Mouse (Mus musculus) liver, embryonic 14.5 days (tissue): ENCODE results near the gene Cep41. TPM values are rescaled to one million over a fixed set of nuclear protein-coding genes. Genes with fewer than 3 reads are reported as not detected.

Experiments
- ATAC-seq: fragments of 200-750 bp; cut with Nextera tagmentation; 2 replicates; pipeline ENCODE4 v1.8.0; 2017; ENCODE audit warnings: moderate number of reproducible peaks, mild to moderate bottlenecking, moderate library complexity; ENCODE audit not compliant: insufficient read depth
- DNase-seq, 3 experiments: peaks; one replicate each; pipeline ENCODE4 v3.0.0-alpha.2; 2012 to 2013; ENCODE audit warnings: low read depth in 3 of 3, low spot score in 3 of 3
- H3K27ac ChIP-seq: fragments of 300-500 bp; sonication (generic); 2 replicates; pipeline ENCODE4 v1.5.1; 2014; ENCODE audit warnings: moderate library complexity, mild to moderate bottlenecking, control low read depth, inconsistent platforms
- H3K27me3 ChIP-seq: fragments of 300-500 bp; sonication (generic); 2 replicates; pipeline ENCODE4 v1.6.1; 2014; ENCODE audit warnings: mild to moderate bottlenecking, low read length, moderate library complexity; ENCODE audit not compliant: control insufficient read depth, insufficient read depth
- H3K36me3 ChIP-seq: fragments of 300-500 bp; sonication (generic); replicated peaks from 2 replicates; pipeline ENCODE4 v1.6.1; 2014; ENCODE audit warnings: low read depth; ENCODE audit not compliant: control insufficient read depth, insufficient read depth
- H3K4me1 ChIP-seq, 2 experiments: fragments of 200-500 bp in 1 of 2; fragments of 300-500 bp in 1 of 2; sonication (generic) in 1 of 2; replicated peaks; 2 replicates each; pipeline ENCODE4 v1.6.1; 2012 to 2014; ENCODE audit warnings: antibody characterized with exemption in 1 of 2, inconsistent platforms in 1 of 2, low read length in 1 of 2; ENCODE audit not compliant: control insufficient read depth in 2 of 2, insufficient read depth in 2 of 2
- H3K4me2 ChIP-seq: fragments of 300-500 bp; sonication (generic); 2 replicates; pipeline ENCODE4 v1.6.1; 2014; ENCODE audit warnings: low read depth, mild to moderate bottlenecking, control low read depth, moderate library complexity
- H3K4me3 ChIP-seq, 2 experiments: fragments of 200-500 bp in 1 of 2; fragments of 300-500 bp in 1 of 2; sonication (generic) in 1 of 2; 2 replicates each; pipeline ENCODE4 v1.5.1; 2012 to 2014; ENCODE audit warnings: low read depth in 2 of 2, low read length in 2 of 2, mild to moderate bottlenecking in 2 of 2, control low read depth in 1 of 2, inconsistent platforms in 1 of 2, moderate library complexity in 1 of 2; ENCODE audit not compliant: insufficient read depth in 1 of 2
- H3K9ac ChIP-seq: fragments of 300-500 bp; sonication (generic); replicated peaks from 2 replicates; pipeline ENCODE4 v1.6.1; 2014; ENCODE audit warnings: mild to moderate bottlenecking, control low read depth, moderate library complexity
- H3K9me3 ChIP-seq: fragments of 300-500 bp; sonication (generic); 2 replicates; pipeline ENCODE4 v1.6.1; 2016; ENCODE audit warnings: low read length, mixed read lengths; ENCODE audit not compliant: control insufficient read depth
- CTCF ChIP-seq: IDR thresholded peaks from 2 replicates; pipeline ENCODE4 v1.5.1; 2016; ENCODE audit warnings: antibody characterized with exemption, low read depth, control low read depth
- EP300 ChIP-seq: IDR thresholded peaks from 2 replicates; pipeline ENCODE4 v1.6.1; 2016; ENCODE audit warnings: antibody characterized with exemption, low read depth
- WGBS: fragments of 180-500 bp; shearing (Covaris S2); extraction: QIAGEN DNeasy Blood & Tissue Kit; methylation state at CpG from one replicate; pipeline ENCODE4 v1.1.7; 2014; ENCODE audit not compliant: insufficient replicate concordance; 5-methylcytosine and 5-hydroxymethylcytosine counted together
- polyA plus RNA-seq, 2 experiments: library from polyadenylated mRNA; depleted of rRNA in 1 of 2; stranded (reverse) in 1 of 2; unstranded in 1 of 2; fragments of >200 nt; fragmentation: Nextera tagmentation in 1 of 2; extraction: Ambion mirVana in 1 of 2; gene quantifications; 2 replicates each; pipeline versions ENCODE4 v1.2.1 to v1.2.3; 2012 to 2014

The Cep41 gene
- polyA plus RNA-seq, 2 experiments = 3.6 to 4.0 TPM

GRCm38 (mm10) chr6:30710371-30711364 lies 17.1 kb upstream of the Cep41 start:
- H3K36me3 ChIP-seq = no peaks in the 10 kb centered on the region
- H3K4me2 ChIP-seq = no peak overlapping the region
- WGBS = 65% methylated on average over 25 of the region's 25 CpGs
- ATAC-seq (no peak), DNase-seq (no peak)
- H3K4me1 ChIP-seq = peaks cover 0 to 8% of the 10 kb centered on the region in 2 experiments; a peak in 2 of 4 replicates
- TF ChIP-seq CTCF (no peak), EP300 (no peak)
- no peaks in the 10 kb centered on the region for H3K27me3 ChIP-seq
- no peaks in the 10 kb centered on the region for H3K9me3 ChIP-seq
- no peak overlapping the region for H3K27ac ChIP-seq
- H3K4me3 ChIP-seq = no peak overlapping the region
- no peak overlapping the region for H3K9ac ChIP-seq

- Histone ChIP-seq H3K4me1 (peaks cover 0 to 8% of the 10 kb centered on the region in 2 experiments; a peak in 2 of 4 replicates), H3K4me2 (no peak overlapping the region), H3K9me3 (no peaks in the 10 kb centered on the region), H3K4me3 (no peak overlapping the region), H3K27ac (no peak overlapping the region), H3K36me3 (no peaks in the 10 kb centered on the region), H3K27me3 (no peaks in the 10 kb centered on the region), H3K9ac (no peak overlapping the region)
- DNase-seq = no peak
- TF ChIP-seq EP300 = no peak
- 65% methylated on average over 6 of the region's 6 CpGs for WGBS
- ATAC-seq = no peak
Measured at GRCm38 (mm10) chr6:30709115-30709514, 15.6 kb upstream of the Cep41 start.

GRCm38 (mm10) chr6:30703977-30704602 lies 10.5 kb upstream of the Cep41 start:
- Histone ChIP-seq H3K4me1 (peaks cover 0 to 7% of the 10 kb centered on the region in 2 experiments; a peak in 2 of 4 replicates), H3K27me3 (no peaks in the 10 kb centered on the region; the same call in 1 of the 2 replicates), H3K9me3 (no peaks in the 10 kb centered on the region), H3K9ac (no peak overlapping the region), H3K36me3 (no peaks in the 10 kb centered on the region), H3K4me3 (no peak overlapping the region), H3K27ac (no peak overlapping the region), H3K4me2 (no peak overlapping the region)
- WGBS = 63% methylated on average over 9 of the region's 9 CpGs
- TF ChIP-seq CTCF (no peak), EP300 (no peak)
- ATAC-seq = no peak
- DNase-seq = no peak

GRCm38 (mm10) chr6:30703476-30703875 lies 9.9 kb upstream of the Cep41 start:
- Histone ChIP-seq H3K4me1 (peaks cover 0 to 7% of the 10 kb centered on the region in 2 experiments; a peak in 2 of 4 replicates), H3K4me3 (no peak overlapping the region), H3K9me3 (no peaks in the 10 kb centered on the region), H3K36me3 (no peaks in the 10 kb centered on the region), H3K27me3 (no peaks in the 10 kb centered on the region; the same call in 1 of the 2 replicates), H3K9ac (no peak overlapping the region), H3K27ac (no peak overlapping the region), H3K4me2 (no peak overlapping the region)
- TF ChIP-seq CTCF (no peak), EP300 (no peak)
- DNase-seq (no peak), ATAC-seq (no peak)
- WGBS = 58% methylated on average over 6 of the region's 6 CpGs

- peaks cover 0 to 7% of the 10 kb centered on the region in 2 experiments; a peak in 2 of 4 replicates for H3K4me1 ChIP-seq
- no peak for DNase-seq
- 71% methylated on average over 6 of the region's 6 CpGs for WGBS
- no peak for TF ChIP-seq EP300
- TF ChIP-seq CTCF = no peak
- no peak overlapping the region for H3K9ac ChIP-seq
- no peak overlapping the region for H3K27ac ChIP-seq
- no peaks in the 10 kb centered on the region for H3K36me3 ChIP-seq
- no peak overlapping the region for H3K4me2 ChIP-seq
- H3K4me3 ChIP-seq = no peak overlapping the region
- ATAC-seq = no peak
- no peaks in the 10 kb centered on the region; the same call in 1 of the 2 replicates for H3K27me3 ChIP-seq
- H3K9me3 ChIP-seq = no peaks in the 10 kb centered on the region
Measured at GRCm38 (mm10) chr6:30702881-30703280, 9.3 kb upstream of the Cep41 start.
